Mouse (Mus musculus): ENCODE measurements around the gene Cd69. TPM values are rescaled to one million over a fixed set of nuclear protein-coding genes. Genes with fewer than 3 reads are reported as not detected.
A peak's percentile ranks its signal among the peaks of the same experiment; 100 is the strongest.

The Cd69 gene
- polyA plus RNA-seq, 1 experiment from 2014 or later, result 0.59 TPM

DNA sequence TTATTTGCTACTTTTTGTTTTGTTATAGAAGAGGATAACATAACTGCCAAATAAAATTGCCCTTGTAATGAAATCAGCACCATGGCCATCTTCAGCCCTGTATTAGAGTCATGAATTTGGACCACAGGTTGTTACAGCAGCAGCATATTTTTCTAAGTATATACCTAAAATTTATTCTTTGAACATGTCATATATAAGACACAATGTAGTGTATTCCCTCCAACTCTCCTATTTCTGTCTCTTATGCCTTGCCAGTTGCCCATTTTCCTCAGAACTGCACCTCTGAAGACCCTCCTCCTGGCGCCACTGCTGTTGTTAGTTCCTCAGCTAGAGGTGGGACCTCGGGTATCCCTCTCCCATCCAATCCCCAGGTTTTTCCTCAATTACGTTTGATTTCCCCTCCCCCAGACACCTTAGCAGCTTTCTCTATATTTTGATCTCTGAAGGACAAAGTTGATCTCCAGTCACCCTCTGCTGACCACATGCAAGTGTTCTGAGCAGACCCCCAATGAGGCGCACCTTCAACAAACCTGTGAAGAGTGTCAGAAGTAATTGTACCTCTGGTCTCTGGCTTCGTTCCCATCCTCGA lies 41.8 kb downstream of the Cd69 start:
- 77% methylated on average over 6 of the region's 6 CpGs for WGBS
- ATAC-seq (ENCODE audit: insufficient read depth, low FRiP score, low read depth), result no peak

DNA sequence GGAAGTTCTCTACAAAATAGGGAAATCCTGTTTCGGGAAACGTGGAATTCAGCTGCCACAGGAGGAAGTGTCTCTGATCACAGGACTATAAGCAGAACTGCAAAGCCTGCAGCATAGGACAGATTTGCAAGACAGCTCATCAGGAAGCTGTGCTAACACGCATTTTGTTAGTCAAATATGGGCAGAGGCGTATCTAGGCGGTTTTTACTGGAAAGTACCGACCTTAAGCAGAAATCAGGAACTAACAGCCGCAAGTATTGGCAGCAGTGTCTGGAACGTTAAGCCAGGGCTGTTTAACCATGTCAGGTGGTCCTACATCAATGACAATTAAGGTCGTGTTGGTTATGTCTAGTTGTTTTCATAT lies 42.4 kb downstream of the Cd69 start:
- no peak overlapping the region for H3K4me3 ChIP-seq (replicated peaks)
- H3K27me3 ChIP-seq (replicated peaks), result no peaks in the 10 kb centered on the region
- WGBS, result 60% methylated on average over 9 of the region's 9 CpGs
- no peak overlapping the region for H3K4me2 ChIP-seq
- H3K36me3 ChIP-seq, result no peaks in the 10 kb centered on the region
- H3K9ac ChIP-seq, result no peak overlapping the region
- peak overlapping the region; percentile 49 for H3K27ac ChIP-seq
- no peaks in the 10 kb centered on the region for H3K9me3 ChIP-seq
- no peak for ATAC-seq (ENCODE audit: insufficient read depth, low FRiP score, low read depth)
- H3K4me1 ChIP-seq, result 0 out of 2 replicates have a peak, but pooled peaks cover 22% of the 10 kb centered on the region

More for the DNA sequence above, 41.8 kb downstream of the Cd69 start:
- Histone ChIP-seq H3K4me2 (no peak overlapping the region; the same call in 1 of the 2 replicates), H3K27ac (peak overlapping the region; percentile 46; the same call in 1 of the 2 replicates), H3K9me3 (no peaks in the 10 kb centered on the region), H3K9ac (no peak overlapping the region), H3K4me1 (0 out of 2 replicates have a peak, but pooled peaks cover 22% of the 10 kb centered on the region), H3K27me3 (replicated peaks) (no peaks in the 10 kb centered on the region), H3K4me3 (replicated peaks) (no peak overlapping the region), H3K36me3 (no peaks in the 10 kb centered on the region)

DNA sequence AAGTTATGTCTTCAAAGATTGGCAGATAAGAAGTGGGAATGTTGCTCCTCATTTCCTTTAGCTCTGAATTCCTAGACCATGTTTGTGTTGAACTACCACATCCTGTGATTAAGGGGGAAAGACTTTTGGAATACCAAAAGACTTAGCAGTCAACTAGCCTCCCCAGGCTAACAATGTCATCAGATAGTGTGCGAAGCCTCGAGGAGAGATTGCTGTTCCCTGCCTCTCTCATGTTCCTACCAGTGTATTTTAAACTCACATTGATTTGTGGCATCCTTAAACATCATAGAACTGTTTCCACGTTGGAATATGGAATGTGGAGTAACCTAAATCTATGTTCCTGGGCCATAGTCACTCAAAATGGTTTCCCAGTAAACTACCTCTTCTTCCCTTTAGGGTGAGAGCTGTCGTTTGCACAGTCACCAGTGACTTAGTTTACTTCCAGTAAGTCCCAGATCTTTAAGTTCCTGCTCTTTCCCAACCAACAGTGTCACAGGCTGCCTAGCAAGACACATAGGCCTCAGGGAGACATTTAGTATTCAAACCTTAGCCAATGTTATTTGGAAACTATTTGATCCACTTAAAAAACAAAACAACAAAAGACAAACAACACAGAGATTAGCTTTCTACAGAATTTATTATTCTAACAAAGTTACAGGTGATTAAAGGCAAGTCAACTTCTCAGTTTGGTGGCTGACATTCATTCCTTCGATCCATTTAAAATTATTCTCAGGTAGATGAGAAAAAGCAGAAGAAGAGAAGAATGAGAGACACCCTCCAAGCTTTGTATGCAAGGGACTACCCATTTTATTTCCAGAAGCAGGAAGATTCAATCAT lies 43.0 kb downstream of the Cd69 start:
- Histone ChIP-seq H3K9me3 (no peaks in the 10 kb centered on the region), H3K9ac (no peak overlapping the region), H3K27me3 (replicated peaks) (no peaks in the 10 kb centered on the region), H3K4me1 (0 out of 2 replicates have a peak, but pooled peaks cover 20% of the 10 kb centered on the region), H3K4me3 (replicated peaks) (no peak overlapping the region), H3K27ac (peak overlapping the region; percentile 51), H3K36me3 (no peaks in the 10 kb centered on the region), H3K4me2 (no peak overlapping the region)
- no peak for ATAC-seq (ENCODE audit: insufficient read depth, low FRiP score, low read depth)
- WGBS, result 65% methylated on average over 5 of the region's 5 CpGs

DNA sequence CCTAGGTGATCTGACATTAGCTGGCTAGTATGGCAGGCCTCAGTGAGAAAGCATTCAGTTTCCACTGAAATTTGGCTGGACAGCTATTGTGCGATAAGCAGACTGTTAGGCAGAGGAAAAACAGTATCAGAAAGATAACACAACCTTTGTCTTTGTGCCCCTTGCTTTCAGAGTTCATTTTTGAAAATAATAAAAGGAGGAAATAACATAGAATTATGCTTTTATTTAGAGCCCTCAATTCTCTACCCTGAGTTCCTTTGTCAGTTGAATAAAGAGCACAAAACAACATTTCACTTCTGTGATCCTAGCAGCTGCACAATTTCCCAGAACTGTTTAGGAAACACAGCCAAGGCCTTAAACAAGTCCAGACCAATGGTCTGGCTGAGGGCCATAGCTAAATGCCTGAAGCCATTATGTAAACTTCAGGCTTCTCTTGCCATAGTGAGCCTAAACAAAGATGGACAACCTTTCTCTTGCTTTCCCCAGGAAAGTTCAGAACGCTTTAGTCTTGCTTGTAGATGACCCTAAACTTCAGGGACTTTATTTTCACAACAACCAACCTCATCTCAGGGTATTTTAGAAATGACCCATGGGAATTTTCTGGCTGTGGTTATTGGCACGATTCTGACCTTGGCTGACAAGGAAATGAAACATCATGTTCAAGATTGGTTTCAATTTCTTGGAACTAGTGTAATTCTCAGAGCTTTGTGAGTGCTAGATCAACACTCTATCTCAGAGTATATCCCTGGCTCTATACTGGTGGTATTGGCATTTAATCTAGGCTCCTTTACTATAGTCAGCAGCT lies 45.3 kb downstream of the Cd69 start:
- Histone ChIP-seq H3K4me2 (no peak overlapping the region), H3K27me3 (replicated peaks) (no peaks in the 10 kb centered on the region), H3K36me3 (no peaks in the 10 kb centered on the region), H3K27ac (peak overlapping the region; percentile 96), H3K9ac (no peak overlapping the region), H3K4me1 (0 out of 2 replicates have a peak, but pooled peaks cover 11% of the 10 kb centered on the region), H3K4me3 (replicated peaks) (no peak overlapping the region), H3K9me3 (no peaks in the 10 kb centered on the region)
- 25% methylated on average over 3 of the region's 3 CpGs for WGBS
- ATAC-seq (ENCODE audit: insufficient read depth, low FRiP score, low read depth), result peak; percentile 80

DNA sequence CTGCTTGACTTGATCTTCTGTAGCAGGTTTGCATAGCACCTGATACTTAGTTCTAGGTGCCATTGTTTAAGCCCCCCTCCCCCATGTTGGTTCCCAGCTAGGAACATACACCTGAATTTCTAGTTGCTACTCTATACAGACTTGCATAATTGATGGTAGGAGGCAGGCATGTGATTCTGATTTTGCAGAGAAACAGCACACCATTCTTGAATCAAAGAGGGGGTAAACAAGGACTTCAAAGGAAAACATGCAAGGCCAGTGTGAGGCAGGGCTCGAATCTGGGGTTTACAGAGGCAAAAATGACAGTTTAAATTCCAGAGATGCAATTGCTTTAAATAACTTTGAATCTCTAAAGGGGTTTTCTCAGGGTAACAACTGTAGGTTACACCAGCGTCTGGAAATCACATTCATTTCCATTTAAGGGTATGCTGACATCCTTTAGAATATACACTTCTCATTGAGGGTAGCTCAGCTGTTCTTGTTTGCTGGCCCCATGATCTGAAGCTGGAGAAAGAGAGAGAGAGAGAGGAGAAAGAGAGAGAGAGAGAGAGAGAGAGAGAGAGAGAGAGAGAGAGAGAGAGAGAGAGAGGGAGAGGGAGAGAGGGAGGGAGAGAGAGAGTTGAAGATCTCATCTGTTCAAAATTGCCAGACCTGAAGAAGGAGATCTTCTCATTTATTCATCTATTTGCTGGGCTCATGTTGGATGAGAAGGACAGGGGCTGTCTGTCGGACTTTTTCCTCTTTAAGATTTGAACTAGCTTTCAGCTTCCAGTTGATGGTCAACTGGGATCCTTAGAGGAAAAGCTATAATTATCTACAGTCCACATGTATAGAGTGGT lies 46.1 kb downstream of the Cd69 start:
- H3K9me3 ChIP-seq, result no peaks in the 10 kb centered on the region
- no peaks in the 10 kb centered on the region for H3K36me3 ChIP-seq
- no peak overlapping the region for H3K4me3 ChIP-seq (replicated peaks)
- H3K4me2 ChIP-seq, result no peak overlapping the region
- 37% methylated on average over 3 of the region's 3 CpGs for WGBS
- no peaks in the 10 kb centered on the region for H3K27me3 ChIP-seq (replicated peaks)
- ATAC-seq (ENCODE audit: insufficient read depth, low FRiP score, low read depth), result no peak
- 0 out of 2 replicates have a peak, but pooled peaks cover 11% of the 10 kb centered on the region for H3K4me1 ChIP-seq
- H3K9ac ChIP-seq, result no peak overlapping the region
- H3K27ac ChIP-seq, result peak overlapping the region; percentile 96

DNA sequence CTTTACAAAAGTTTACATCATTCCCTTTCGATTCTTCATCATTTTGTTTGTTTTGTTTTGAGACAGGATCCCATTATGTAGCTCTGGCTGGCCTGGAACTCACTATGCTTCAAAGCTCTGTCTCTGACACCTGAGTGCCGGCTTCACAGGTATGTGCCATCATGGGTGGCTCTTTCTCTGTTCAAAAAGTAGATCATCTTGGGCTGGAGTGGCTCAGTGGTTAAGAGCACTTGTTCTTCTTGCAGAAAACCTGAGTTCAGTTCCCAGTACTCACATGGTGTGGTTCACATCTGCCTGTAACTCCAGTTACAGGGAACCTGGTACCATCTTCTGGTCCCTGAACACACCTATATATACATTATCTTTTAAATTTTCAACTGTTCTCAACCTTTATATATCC lies 50.2 kb downstream of the Cd69 start:
- no peak for ATAC-seq (ENCODE audit: insufficient read depth, low FRiP score, low read depth)
- no peak overlapping the region for H3K9ac ChIP-seq
- H3K27me3 ChIP-seq (replicated peaks), result no peaks in the 10 kb centered on the region
- H3K4me1 ChIP-seq, result 0 out of 2 replicates have a peak, but pooled peaks cover 4% of the 10 kb centered on the region
- no peak overlapping the region for H3K27ac ChIP-seq
- H3K36me3 ChIP-seq, result no peaks in the 10 kb centered on the region
- no peak overlapping the region for H3K4me3 ChIP-seq (replicated peaks)
- WGBS, result 63% methylated on average over 2 of the region's 2 CpGs
- no peaks in the 10 kb centered on the region for H3K9me3 ChIP-seq
- no peak overlapping the region for H3K4me2 ChIP-seq

DNA sequence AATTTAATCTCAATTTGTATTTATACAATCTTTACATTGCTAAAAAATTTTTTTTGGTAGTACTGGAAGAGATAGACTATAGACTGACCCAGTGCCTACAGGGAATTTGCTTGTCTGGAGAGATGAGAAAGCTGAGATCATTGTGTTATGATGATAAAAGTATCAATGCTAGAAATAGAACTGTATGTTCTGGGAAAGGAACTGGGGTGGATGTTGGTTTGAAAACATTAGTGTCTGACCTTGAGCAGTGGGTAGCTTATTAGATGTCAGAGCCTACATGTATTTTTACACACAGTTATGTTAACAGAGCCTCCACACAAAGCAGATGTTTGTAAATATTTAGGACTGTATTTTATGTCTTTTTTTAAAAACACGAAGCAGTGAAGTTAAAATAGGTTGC lies 51.1 kb downstream of the Cd69 start:
- no peaks in the 10 kb centered on the region for H3K9me3 ChIP-seq
- no peaks in the 10 kb centered on the region for H3K27me3 ChIP-seq (replicated peaks)
- no peak overlapping the region for H3K4me3 ChIP-seq (replicated peaks)
- H3K36me3 ChIP-seq, result no peaks in the 10 kb centered on the region
- no peak overlapping the region for H3K9ac ChIP-seq
- no peak overlapping the region for H3K4me2 ChIP-seq
- WGBS, result 51% methylated on average over 1 of the region's 1 CpGs
- 0 out of 2 replicates have a peak, but pooled peaks cover 3% of the 10 kb centered on the region for H3K4me1 ChIP-seq
- H3K27ac ChIP-seq, result no peak overlapping the region
- ATAC-seq (ENCODE audit: insufficient read depth, low FRiP score, low read depth), result no peak

DNA sequence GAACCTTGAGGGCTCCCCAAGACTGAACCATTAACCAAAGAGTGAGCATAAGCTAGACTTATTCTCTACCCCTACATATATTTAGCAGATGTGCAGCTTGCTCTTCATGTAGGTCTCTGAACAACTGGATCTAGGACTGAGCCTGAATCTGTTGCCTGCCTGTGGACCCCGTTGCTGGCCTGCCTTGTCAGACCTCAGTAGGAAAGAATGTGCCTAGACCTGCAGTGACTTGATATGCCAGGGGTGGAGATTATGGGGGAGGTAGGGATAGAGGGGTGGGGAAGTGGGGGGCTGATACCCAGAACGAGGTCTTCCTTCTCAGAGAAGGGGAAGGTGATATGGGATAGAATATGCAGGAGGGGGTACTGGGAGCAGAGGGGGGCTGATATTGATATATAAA lies 51.6 kb downstream of the Cd69 start:
- Histone ChIP-seq H3K4me1 (no peaks in the 10 kb centered on the region), H3K27me3 (replicated peaks) (no peaks in the 10 kb centered on the region), H3K36me3 (no peaks in the 10 kb centered on the region), H3K4me2 (no peak overlapping the region), H3K9ac (no peak overlapping the region), H3K27ac (no peak overlapping the region), H3K9me3 (no peaks in the 10 kb centered on the region), H3K4me3 (replicated peaks) (no peak overlapping the region)
- WGBS, result 61% methylated on average over 2 of the region's 2 CpGs
- no peak for ATAC-seq (ENCODE audit: insufficient read depth, low FRiP score, low read depth)

DNA sequence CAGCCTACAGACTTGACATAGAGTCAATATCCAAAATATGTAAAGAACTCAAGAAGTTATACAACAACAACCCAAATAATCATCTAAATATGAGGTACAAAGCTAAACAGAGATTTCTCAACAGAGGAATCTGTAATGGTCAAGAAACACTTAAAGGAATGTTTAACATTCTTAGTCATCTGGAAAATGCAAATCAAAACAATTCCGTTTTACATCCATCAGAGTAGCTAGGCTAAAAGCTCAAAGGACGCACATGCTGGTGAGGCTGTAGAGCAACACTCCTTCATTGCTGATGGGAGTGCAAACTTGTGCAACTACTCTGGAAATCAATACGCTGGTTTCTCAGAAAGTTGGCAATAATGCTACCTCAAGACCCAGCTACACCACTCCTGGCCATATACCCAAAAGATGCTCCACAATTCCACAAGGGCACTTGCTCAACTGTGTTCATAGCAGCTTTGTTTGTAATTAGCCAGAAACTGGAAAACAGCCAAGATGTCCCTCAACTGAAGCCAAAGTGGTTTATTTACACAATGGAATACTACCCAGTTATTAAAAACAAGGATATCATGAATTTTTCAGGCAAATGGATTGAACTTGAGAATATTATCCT lies 52.9 kb downstream of the Cd69 start:
- Histone ChIP-seq H3K4me2 (no peak overlapping the region), H3K27me3 (replicated peaks) (no peaks in the 10 kb centered on the region), H3K4me1 (no peaks in the 10 kb centered on the region), H3K9me3 (no peaks in the 10 kb centered on the region), H3K27ac (no peak overlapping the region), H3K9ac (no peak overlapping the region), H3K4me3 (replicated peaks) (no peak overlapping the region), H3K36me3 (no peaks in the 10 kb centered on the region)
- ATAC-seq (ENCODE audit: insufficient read depth, low FRiP score, low read depth), result no peak
- 64% methylated on average over 3 of the region's 3 CpGs for WGBS

DNA sequence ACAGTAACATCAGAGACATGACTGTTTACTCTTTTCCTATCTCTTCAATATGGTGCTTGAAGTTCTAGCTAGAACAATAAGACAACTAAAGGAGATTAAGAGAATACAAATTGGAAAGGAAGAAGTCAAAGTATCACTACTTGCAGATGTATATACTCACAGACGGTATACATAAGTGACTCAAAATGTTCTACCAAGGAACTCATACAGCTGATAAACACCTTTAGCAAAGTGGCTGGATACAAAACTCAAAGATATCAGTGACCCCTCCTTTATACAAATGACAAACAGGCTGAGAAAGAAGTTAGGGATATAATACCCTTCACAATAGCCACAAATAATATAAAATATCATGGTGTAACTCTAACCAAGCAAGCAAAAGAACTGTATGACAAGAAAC lies 54.2 kb downstream of the Cd69 start:
- Histone ChIP-seq H3K9ac (no peak overlapping the region), H3K27me3 (replicated peaks) (no peaks in the 10 kb centered on the region), H3K4me1 (peaks cover 3% of the 10 kb centered on the region; the same call in 1 of the 2 replicates), H3K4me3 (replicated peaks) (no peak overlapping the region), H3K4me2 (no peak overlapping the region), H3K36me3 (no peaks in the 10 kb centered on the region), H3K9me3 (no peaks in the 10 kb centered on the region), H3K27ac (no peak overlapping the region)
- WGBS, result 79% methylated on average over 1 of the region's 1 CpGs
- no peak for ATAC-seq (ENCODE audit: insufficient read depth, low FRiP score, low read depth)

Measured in stomach, embryonic 15.5 days (tissue).